Mouse (Mus musculus) heart, embryonic 12.5 days (tissue): ENCODE measurements around the gene Dtl. TPM values are rescaled to one million over a fixed set of nuclear protein-coding genes. Genes with fewer than 3 reads are reported as not detected.

Experiments
- ATAC-seq: fragments of 200-750 bp; cut with Nextera tagmentation; 2 replicates; pipeline ENCODE4 v1.8.0; 2017; ENCODE audit warnings: moderate TSS enrichment, moderate library complexity; ENCODE audit not compliant: insufficient number of reproducible peaks, low FRiP score
- H3K27ac ChIP-seq: fragments of 300-500 bp; sonication (generic); 2 replicates; pipeline ENCODE4 v1.5.1; 2016; ENCODE audit warnings: mild to moderate bottlenecking, moderate library complexity; ENCODE audit not compliant: poor library complexity, severe bottlenecking
- H3K27me3 ChIP-seq: fragments of 300-500 bp; sonication (generic); replicated peaks from 2 replicates; pipeline ENCODE4 v1.6.1; 2016; ENCODE audit warnings: mild to moderate bottlenecking, moderate library complexity
- H3K36me3 ChIP-seq: fragments of 300-500 bp; sonication (generic); 2 replicates; pipeline ENCODE4 v1.6.1; 2016; ENCODE audit warnings: mild to moderate bottlenecking, moderate library complexity
- H3K4me1 ChIP-seq: fragments of 300-500 bp; sonication (generic); replicated peaks from 2 replicates; pipeline ENCODE4 v1.6.1; 2016; ENCODE audit warnings: mild to moderate bottlenecking
- H3K4me2 ChIP-seq: fragments of 300-500 bp; sonication (generic); 2 replicates; pipeline ENCODE4 v1.6.1; 2016; ENCODE audit warnings: mild to moderate bottlenecking, moderate library complexity
- H3K4me3 ChIP-seq: fragments of 300-500 bp; sonication (generic); 2 replicates; pipeline ENCODE4 v1.5.1; 2016; ENCODE audit warnings: mild to moderate bottlenecking
- H3K9ac ChIP-seq: fragments of 300-500 bp; sonication (generic); 2 replicates; pipeline ENCODE4 v1.6.1; 2016; ENCODE audit warnings: mild to moderate bottlenecking, moderate library complexity
- H3K9me3 ChIP-seq: fragments of 300-500 bp; sonication (generic); replicated peaks from 2 replicates; pipeline ENCODE4 v1.6.1; 2016; ENCODE audit warnings: mild to moderate bottlenecking, moderate library complexity
- WGBS: fragments of 180-500 bp; shearing (Covaris S2); methylation state at CpG from one replicate; pipeline ENCODE4 v1.1.7; 2016; 5-methylcytosine and 5-hydroxymethylcytosine counted together
- polyA plus RNA-seq: library from polyadenylated mRNA; unstranded; fragments of >200 nt; fragmentation: Nextera tagmentation; extraction: Ambion mirVana; gene quantifications from 2 replicates; pipeline ENCODE4 v1.2.1, GENCODE M21; 2016

Gene Dtl
- polyA plus RNA-seq: 40.3 and 43.3 TPM in 2 replicates

DNA sequence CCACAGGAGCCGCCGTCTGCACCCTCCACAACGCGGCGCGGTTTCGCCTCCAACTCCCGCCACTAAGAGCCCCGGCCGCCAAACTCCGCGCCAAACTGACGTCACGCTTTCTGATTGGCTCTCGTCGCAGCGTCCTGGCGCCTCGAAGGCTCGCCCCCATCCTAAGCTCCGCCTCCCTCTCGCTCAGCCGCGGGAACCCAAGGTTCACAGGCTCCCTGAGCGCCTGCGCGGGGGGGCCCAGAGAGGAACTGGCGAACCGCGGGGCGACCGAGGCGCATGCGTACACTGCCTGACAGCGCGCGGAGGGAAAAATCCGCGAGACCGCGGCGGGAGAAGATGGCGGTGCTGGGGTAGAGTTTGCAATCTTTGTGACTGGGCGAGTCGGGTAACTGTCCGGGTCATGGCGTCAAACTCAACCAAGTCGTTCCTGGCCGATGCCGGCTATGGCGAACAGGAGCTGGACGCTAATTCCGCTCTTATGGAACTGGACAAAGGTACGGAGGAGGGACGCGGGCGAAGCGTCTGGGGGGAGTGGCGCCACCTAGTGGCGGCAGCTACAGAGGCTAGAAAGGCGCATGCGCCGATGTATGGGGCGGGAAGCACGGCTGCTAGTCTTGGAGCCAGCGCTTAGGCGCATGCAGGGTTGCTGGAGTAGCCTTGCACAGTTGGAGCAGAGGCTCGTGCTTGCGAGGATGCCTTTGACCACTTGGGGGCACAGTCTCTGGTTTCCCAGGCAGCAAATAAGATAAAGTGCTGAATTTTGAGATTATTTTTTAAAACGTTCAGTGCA lies at the start of gene Dtl, which contains the start of gene Ints7:
Gene Dtl, minus strand, starts transcription at position 87 of the 790 bp plus-strand sequence.
Gene Ints7, plus strand, starts transcription at position 179 of the 790 bp plus-strand sequence.
- WGBS: under 1% methylated on average over 70 of the region's 70 CpGs
- peak; percentile 98 for ATAC-seq

GRCm38 (mm10) chr1:191625026-191625425 lies 49.7 kb upstream of the Dtl start:
- Histone ChIP-seq H3K4me1 (peaks cover 35% of the 10 kb centered on the region), H3K27ac (peak overlapping the region; percentile 73), H3K4me3 (no peak overlapping the region), H3K9me3 (no peaks in the 10 kb centered on the region), H3K27me3 (no peaks in the 10 kb centered on the region), H3K36me3 (peaks cover 26% of the 10 kb centered on the region), H3K4me2 (no peak overlapping the region), H3K9ac (no peak overlapping the region)
- WGBS: 34% methylated on average over 6 of the region's 6 CpGs
- peak; percentile 26; the same call in 1 of the 2 replicates for ATAC-seq

More for the DNA sequence above, at the start of gene Dtl, which contains the start of gene Ints7:
- no peaks in the 10 kb centered on the region for H3K9me3 ChIP-seq
- H3K4me1 ChIP-seq: peaks cover 20% of the 10 kb centered on the region
- peak within 1 kb of the TSS; percentile 90 for H3K27ac ChIP-seq
- H3K27me3 ChIP-seq: no peaks in the 10 kb centered on the region
- H3K9ac ChIP-seq: peak within 1 kb of the TSS; percentile 78
- peak within 1 kb of the TSS; percentile 77 for H3K4me2 ChIP-seq
- peaks cover 11% of the 10 kb centered on the region for H3K36me3 ChIP-seq
- peak within 1 kb of the TSS; percentile 67 for H3K4me3 ChIP-seq

DNA sequence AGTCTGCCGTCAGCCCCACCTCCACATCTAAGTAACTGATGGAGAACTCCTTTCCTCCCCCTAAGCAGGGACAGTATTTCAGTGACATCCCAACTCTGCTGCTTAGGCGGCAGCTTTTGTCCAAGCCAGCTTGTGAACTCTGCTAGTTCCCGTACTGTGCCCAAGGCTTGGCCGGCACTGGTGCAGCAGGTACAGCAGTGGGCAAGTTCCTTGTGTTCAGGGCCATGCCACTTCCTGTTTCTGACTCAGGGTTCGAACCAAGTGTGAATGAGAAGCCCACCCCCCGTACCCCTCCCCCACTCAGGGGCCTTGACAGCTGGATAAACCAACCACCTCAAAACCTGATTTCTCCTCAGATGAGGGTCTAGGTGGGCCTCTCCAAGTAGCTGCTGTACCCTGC lies 49.1 kb upstream of the Dtl start:
- no peak overlapping the region for H3K4me2 ChIP-seq
- ATAC-seq: 0 out of 2 replicates have a peak, but pooled peaks have one; percentile 13
- H3K9ac ChIP-seq: no peak overlapping the region
- H3K27me3 ChIP-seq: no peaks in the 10 kb centered on the region
- H3K27ac ChIP-seq: peak overlapping the region; percentile 73; the same call in 1 of the 2 replicates
- 59% methylated on average over 6 of the region's 6 CpGs for WGBS
- H3K9me3 ChIP-seq: no peaks in the 10 kb centered on the region
- H3K4me3 ChIP-seq: no peak overlapping the region
- peaks cover 32% of the 10 kb centered on the region for H3K36me3 ChIP-seq
- H3K4me1 ChIP-seq: peaks cover 35% of the 10 kb centered on the region

DNA sequence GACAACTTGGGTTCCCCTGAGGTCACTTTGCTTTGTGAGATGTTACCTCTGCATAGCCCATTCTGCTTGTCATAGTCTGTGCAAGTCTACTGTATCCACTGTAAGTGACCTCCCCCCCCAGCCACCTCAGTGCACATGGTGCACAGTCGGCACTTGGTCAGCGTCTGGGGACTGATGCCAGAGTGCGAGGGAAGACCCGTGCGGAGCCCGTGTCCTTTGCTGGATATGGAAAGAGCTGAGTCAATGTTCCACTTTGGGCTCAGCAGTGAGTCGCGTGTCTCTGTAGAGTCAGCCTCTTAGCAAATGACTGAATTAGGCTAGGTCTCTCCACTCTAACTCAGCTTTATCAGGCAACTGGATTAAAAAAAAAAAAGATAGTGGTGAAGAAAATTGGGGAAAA lies 47.5 kb upstream of the Dtl start:
- 0 out of 2 replicates have a peak, but pooled peaks have one; percentile 34 for ATAC-seq
- peaks cover 49% of the 10 kb centered on the region for H3K36me3 ChIP-seq
- 0 out of 2 replicates have a peak overlapping the region, but pooled peaks have one; percentile 48 for H3K27ac ChIP-seq

GRCm38 (mm10) chr1:191621096-191621495 lies 45.8 kb upstream of the Dtl start:
- H3K4me1 ChIP-seq: peaks cover 30% of the 10 kb centered on the region
- peaks cover 66% of the 10 kb centered on the region for H3K36me3 ChIP-seq
- no peak overlapping the region for H3K27ac ChIP-seq
- WGBS: 92% methylated on average over 8 of the region's 8 CpGs
- H3K9ac ChIP-seq: no peak overlapping the region
- H3K9me3 ChIP-seq: no peaks in the 10 kb centered on the region
- no peaks in the 10 kb centered on the region for H3K27me3 ChIP-seq
- H3K4me2 ChIP-seq: no peak overlapping the region
- no peak overlapping the region for H3K4me3 ChIP-seq
- ATAC-seq: no peak

More for the DNA sequence above, 47.5 kb upstream of the Dtl start:
- no peak overlapping the region for H3K4me2 ChIP-seq
- no peak overlapping the region for H3K4me3 ChIP-seq
- 65% methylated on average over 8 of the region's 8 CpGs for WGBS
- H3K4me1 ChIP-seq: peaks cover 30% of the 10 kb centered on the region
- H3K9me3 ChIP-seq: no peaks in the 10 kb centered on the region
- H3K27me3 ChIP-seq: no peaks in the 10 kb centered on the region
- no peak overlapping the region for H3K9ac ChIP-seq

- no peaks in the 10 kb centered on the region for H3K9me3 ChIP-seq
- no peak overlapping the region for H3K4me2 ChIP-seq
- no peak overlapping the region for H3K4me3 ChIP-seq
- H3K27me3 ChIP-seq: no peaks in the 10 kb centered on the region
- H3K27ac ChIP-seq: peak overlapping the region; percentile 63
- WGBS: 69% methylated on average over 12 of the region's 12 CpGs
- peaks cover 90% of the 10 kb centered on the region for H3K36me3 ChIP-seq
- no peak overlapping the region for H3K9ac ChIP-seq
- no peak for ATAC-seq
- H3K4me1 ChIP-seq: peaks cover 8% of the 10 kb centered on the region
These were observed 42.9 kb upstream of the Dtl start for GRCm38 (mm10) chr1:191618067-191618766.

DNA sequence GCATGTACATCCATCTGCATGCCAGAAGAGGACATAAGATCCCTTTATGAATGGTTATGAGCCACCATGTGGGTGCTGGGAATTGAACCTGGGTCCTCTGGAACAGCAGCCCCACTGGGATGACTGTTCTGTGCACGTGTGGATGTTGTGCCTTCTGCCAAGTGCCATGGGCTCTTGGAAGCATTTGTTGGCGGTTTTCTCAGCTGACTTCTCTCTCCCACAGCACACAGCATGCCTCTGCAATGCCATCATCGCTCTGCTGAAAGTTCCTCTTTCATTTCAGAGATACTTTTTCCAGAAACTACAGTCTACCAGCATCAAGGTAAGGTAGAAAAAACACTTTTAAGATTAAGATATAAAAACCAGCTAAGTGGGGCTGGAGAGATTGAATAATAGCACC lies 42.2 kb upstream of the Dtl start:
- Histone ChIP-seq H3K9me3 (no peaks in the 10 kb centered on the region), H3K4me1 (peaks cover 5% of the 10 kb centered on the region; the same call in 1 of the 2 replicates), H3K4me3 (no peak overlapping the region), H3K27me3 (no peaks in the 10 kb centered on the region), H3K36me3 (peaks cover 93% of the 10 kb centered on the region), H3K9ac (no peak overlapping the region), H3K27ac (no peak overlapping the region), H3K4me2 (no peak overlapping the region)
- no peak for ATAC-seq
- 80% methylated on average over 3 of the region's 3 CpGs for WGBS

DNA sequence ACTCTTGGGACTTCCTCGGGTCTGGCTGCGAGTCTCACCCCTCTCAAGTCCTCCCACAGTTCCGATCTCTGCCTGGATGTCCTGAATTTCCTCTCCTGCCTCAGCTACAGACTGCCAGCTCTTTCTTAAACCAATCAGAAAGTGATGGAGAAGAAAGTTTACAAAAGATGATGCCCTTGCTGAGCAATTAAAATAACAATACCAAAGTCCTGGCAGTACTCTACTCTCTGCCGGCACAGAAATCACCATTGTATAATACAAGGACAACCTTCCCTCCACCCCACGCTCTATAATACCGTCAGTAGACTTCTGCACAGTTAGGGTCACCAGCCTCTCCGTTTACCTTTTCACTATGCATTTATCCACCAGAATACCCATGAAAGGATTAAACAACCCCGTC lies 40.9 kb upstream of the Dtl start:
- WGBS: 94% methylated on average over 8 of the region's 8 CpGs
- peaks cover 3% of the 10 kb centered on the region; the same call in 1 of the 2 replicates for H3K4me1 ChIP-seq
- ATAC-seq: no peak

DNA sequence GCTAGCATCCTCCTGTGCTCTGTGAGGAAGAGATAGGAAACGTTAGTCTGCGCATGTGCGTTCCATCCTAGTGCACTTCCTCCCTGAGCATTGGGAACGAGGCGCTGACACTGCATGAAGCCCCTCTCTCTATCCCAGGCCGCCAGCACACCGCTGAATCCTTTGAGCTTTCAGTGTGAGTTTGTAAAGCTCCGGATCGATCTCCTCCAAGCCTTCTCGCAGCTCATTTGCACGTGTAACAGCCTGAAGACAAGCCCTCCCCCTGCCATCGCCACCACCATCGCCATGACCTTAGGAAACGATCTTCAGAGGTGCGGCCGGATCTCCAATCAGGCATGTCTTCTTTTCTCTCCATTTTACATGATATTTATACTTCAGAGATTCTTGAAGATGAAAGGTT lies 37.5 kb upstream of the Dtl start:
- ATAC-seq: no peak
- Histone ChIP-seq H3K36me3 (peaks cover 88% of the 10 kb centered on the region), H3K9ac (no peak overlapping the region), H3K27ac (no peak overlapping the region), H3K27me3 (no peaks in the 10 kb centered on the region), H3K4me2 (no peak overlapping the region), H3K4me3 (no peak overlapping the region), H3K9me3 (no peaks in the 10 kb centered on the region), H3K4me1 (no peaks in the 10 kb centered on the region; the same call in 1 of the 2 replicates)
- WGBS: 79% methylated on average over 16 of the region's 16 CpGs

More for the DNA sequence above, 40.9 kb upstream of the Dtl start:
- Histone ChIP-seq H3K27ac (no peak overlapping the region), H3K4me2 (no peak overlapping the region), H3K36me3 (peaks cover 92% of the 10 kb centered on the region), H3K9ac (no peak overlapping the region), H3K9me3 (no peaks in the 10 kb centered on the region), H3K4me3 (no peak overlapping the region), H3K27me3 (no peaks in the 10 kb centered on the region)

GRCm38 (mm10) chr1:191611686-191612085 lies 36.3 kb upstream of the Dtl start:
- WGBS: 88% methylated on average over 9 of the region's 9 CpGs
- peaks cover 88% of the 10 kb centered on the region for H3K36me3 ChIP-seq

DNA sequence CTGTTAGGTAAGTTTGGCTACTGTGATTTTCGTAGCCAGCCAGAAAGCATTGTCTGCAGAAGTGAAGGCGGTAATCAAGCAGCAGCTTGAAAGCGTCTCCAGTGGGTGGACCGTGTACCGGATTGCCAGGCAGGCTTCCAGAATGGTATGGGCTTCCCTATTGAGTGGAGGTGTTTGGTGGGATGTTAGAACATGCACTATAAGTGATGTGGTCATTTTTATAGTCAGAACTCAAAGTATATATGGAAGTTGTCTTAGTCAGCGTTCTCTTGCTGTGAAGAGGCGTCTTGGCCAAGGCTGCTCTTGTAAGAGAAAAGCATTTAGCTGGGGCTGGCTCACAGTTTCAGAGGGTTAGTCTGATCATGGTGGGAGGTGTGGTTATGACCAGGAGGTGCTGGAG lies 35.0 kb upstream of the Dtl start:
- no peaks in the 10 kb centered on the region for H3K9me3 ChIP-seq
- no peak overlapping the region for H3K27ac ChIP-seq
- H3K9ac ChIP-seq: no peak overlapping the region
- 92% methylated on average over 7 of the region's 7 CpGs for WGBS
- H3K27me3 ChIP-seq: no peaks in the 10 kb centered on the region
- no peak overlapping the region for H3K4me3 ChIP-seq
- H3K4me2 ChIP-seq: no peak overlapping the region
- H3K36me3 ChIP-seq: peaks cover 87% of the 10 kb centered on the region
- no peak for ATAC-seq
- no peaks in the 10 kb centered on the region for H3K4me1 ChIP-seq

More at GRCm38 (mm10) chr1:191611686-191612085, 36.3 kb upstream of the Dtl start:
- H3K9me3 ChIP-seq: no peaks in the 10 kb centered on the region
- H3K4me1 ChIP-seq: no peaks in the 10 kb centered on the region
- no peak overlapping the region for H3K4me2 ChIP-seq
- no peak overlapping the region for H3K4me3 ChIP-seq
- ATAC-seq: no peak
- no peaks in the 10 kb centered on the region for H3K27me3 ChIP-seq
- no peak overlapping the region for H3K9ac ChIP-seq
- H3K27ac ChIP-seq: no peak overlapping the region
